Mouse (Mus musculus) right cerebral cortex, postnatal 4 days (tissue): ENCODE results near the gene Arhgef26.

Experiments used
- DNase-seq: peaks from one replicate; pipeline ENCODE4 v3.0.0-alpha.2; 2022

Gene Arhgef26

GRCm38 (mm10) chr3:62392636-62393035 is 54.5 kb downstream of the Arhgef26 start:
- DNase-seq, result no peak

GRCm38 (mm10) chr3:62394284-62394683 is 56.1 kb downstream of the Arhgef26 start:
- no peak for DNase-seq

GRCm38 (mm10) chr3:62395368-62395767 is 57.2 kb downstream of the Arhgef26 start:
- no peak for DNase-seq

- no peak for DNase-seq
Measured at GRCm38 (mm10) chr3:62396109-62396508, 58.0 kb downstream of the Arhgef26 start.

GRCm38 (mm10) chr3:62398094-62398493 is 60.0 kb downstream of the Arhgef26 start:
- no peak for DNase-seq

- DNase-seq, result no peak
Measured at GRCm38 (mm10) chr3:62399826-62400746, 61.9 kb downstream of the Arhgef26 start.

GRCm38 (mm10) chr3:62402466-62402865 is 64.3 kb downstream of the Arhgef26 start:
- DNase-seq, result no peak

- DNase-seq, result no peak
Measured at GRCm38 (mm10) chr3:62404477-62405246, 66.5 kb downstream of the Arhgef26 start.

- DNase-seq, result no peak
Measured at GRCm38 (mm10) chr3:62409555-62410182, 71.5 kb downstream of the Arhgef26 start.

GRCm38 (mm10) chr3:62410491-62410890 is 72.3 kb downstream of the Arhgef26 start:
- no peak for DNase-seq

- DNase-seq, result peak; percentile 76
Measured at GRCm38 (mm10) chr3:62412704-62413103, 74.6 kb downstream of the Arhgef26 start.

GRCm38 (mm10) chr3:62414926-62415325 is 76.8 kb downstream of the Arhgef26 start:
- no peak for DNase-seq

- no peak for DNase-seq
Measured at GRCm38 (mm10) chr3:62417458-62417857, 79.3 kb downstream of the Arhgef26 start.

- DNase-seq, result no peak
Measured at GRCm38 (mm10) chr3:62418387-62419138, 80.4 kb downstream of the Arhgef26 start.

- DNase-seq, result no peak
Measured at GRCm38 (mm10) chr3:62433675-62434074, 95.5 kb downstream of the Arhgef26 start.

GRCm38 (mm10) chr3:62435923-62436322 is 97.8 kb downstream of the Arhgef26 start:
- no peak for DNase-seq

GRCm38 (mm10) chr3:62440431-62440969 is 102.4 kb downstream of the Arhgef26 start:
- DNase-seq, result no peak

- no peak for DNase-seq
Measured at GRCm38 (mm10) chr3:62443582-62444194, 105.5 kb downstream of the Arhgef26 start.

GRCm38 (mm10) chr3:62446271-62446670 is 108.1 kb downstream of the Arhgef26 start:
- no peak for DNase-seq

GRCm38 (mm10) chr3:62447151-62447550 is 109.0 kb downstream of the Arhgef26 start:
- DNase-seq, result no peak

- no peak for DNase-seq
Measured at GRCm38 (mm10) chr3:62449871-62450496, 111.8 kb downstream of the Arhgef26 start.
